Mouse (Mus musculus): ENCODE results near the gene Olfr729. TPM values are rescaled to one million over a fixed set of nuclear protein-coding genes. Genes with fewer than 3 reads are reported as not detected.

The Olfr729 gene
- polyA plus RNA-seq (2017; shearing (Covaris generic)): not detected

GRCm38 (mm10) chr14:50152810-50153209, at the start of gene Olfr729:
Gene Olfr729 (minus strand): TSS chr14:50152910.

GRCm38 (mm10) chr14:50188098-50188497, 35.4 kb upstream of the Olfr729 start, which contains the start of gene Olfr730:
Gene Olfr730 (minus strand): TSS chr14:50188198.

GRCm38 (mm10) chr14:50142580-50142979, 10.1 kb downstream of the Olfr729 start, which contains the start of gene Olfr728:
Gene Olfr728 (minus strand): TSS chr14:50142680.

DNA sequence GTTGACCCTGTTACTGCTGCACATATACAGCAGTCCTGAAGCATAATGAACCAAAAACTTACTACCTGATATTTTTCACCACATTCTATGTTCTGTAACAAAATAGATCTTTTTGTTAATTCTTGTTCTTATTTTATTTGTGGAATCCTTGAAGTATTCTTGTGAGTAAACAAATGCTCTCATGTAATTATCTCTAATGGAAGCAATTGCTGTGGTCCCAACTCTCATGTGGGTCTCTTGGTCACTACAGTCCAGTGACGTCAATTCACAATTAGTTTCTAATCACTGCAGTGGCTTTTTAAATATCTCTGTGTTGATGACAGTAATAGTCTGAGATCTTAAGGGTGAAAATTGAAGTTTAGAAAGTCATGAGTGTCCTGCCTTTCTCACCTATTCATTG, 29.8 kb downstream of the Olfr729 start, which contains the start of gene Olfr727:
Gene Olfr727 (plus strand): TSS at position 301 of the 400 bp plus-strand sequence.

Other genes starting within 250 kb of the Olfr729 start
- gene Olfr723, start 221.1 kb downstream of the Olfr729 start, polyA plus RNA-seq (2017; shearing (Covaris generic)): not detected
- gene Olfr724, start 189.6 kb downstream of the Olfr729 start, polyA plus RNA-seq (2017; shearing (Covaris generic)): not detected
- not detected for gene Olfr725, start 112.5 kb downstream of the Olfr729 start, polyA plus RNA-seq (2017; shearing (Covaris generic))
- gene Olfr726, start 62.0 kb downstream of the Olfr729 start, polyA plus RNA-seq (2017; shearing (Covaris generic)): not detected
- not detected for gene Olfr727, start 29.7 kb downstream of the Olfr729 start, polyA plus RNA-seq (2017; shearing (Covaris generic))
- not detected for gene Olfr728, start 10.2 kb downstream of the Olfr729 start, polyA plus RNA-seq (2017; shearing (Covaris generic))
- gene Olfr730, start 35.3 kb upstream of the Olfr729 start, polyA plus RNA-seq (2017; shearing (Covaris generic)): not detected
- gene Olfr731, start 89.0 kb upstream of the Olfr729 start, polyA plus RNA-seq (2017; shearing (Covaris generic)): 0.05 TPM
- not detected for gene Olfr732, start 131.3 kb upstream of the Olfr729 start, polyA plus RNA-seq (2017; shearing (Covaris generic))
- not detected for gene Olfr733, start 148.6 kb upstream of the Olfr729 start, polyA plus RNA-seq (2017; shearing (Covaris generic))
- gene Olfr734, start 173.9 kb upstream of the Olfr729 start, polyA plus RNA-seq (2017; shearing (Covaris generic)): not detected
- not detected for gene Olfr735, start 196.0 kb upstream of the Olfr729 start, polyA plus RNA-seq (2017; shearing (Covaris generic))
- not detected for gene Tlr11, start 205.0 kb upstream of the Olfr729 start, polyA plus RNA-seq (2017; shearing (Covaris generic))
- gene Olfr736, start 228.3 kb upstream of the Olfr729 start, polyA plus RNA-seq (2017; shearing (Covaris generic)): not detected